Mouse (Mus musculus) activated CD4-positive, CD25-positive, alpha-beta regulatory T cell (primary cell): ENCODE results near the gene Ankle2. TPM values are rescaled to one million over a fixed set of nuclear protein-coding genes. Genes with fewer than 3 reads are reported as not detected.

ENCODE experiments used
- polyA plus RNA-seq, 2 experiments: library from polyadenylated mRNA; unstranded; fragments of 100-300 nt; shearing (Covaris generic); gene quantifications; one replicate each; pipeline ENCODE4 v1.2.1; 2017

Gene Ankle2
- 10 to 100 TPM; 42.5 to 44.7 TPM for polyA plus RNA-seq

DNA sequence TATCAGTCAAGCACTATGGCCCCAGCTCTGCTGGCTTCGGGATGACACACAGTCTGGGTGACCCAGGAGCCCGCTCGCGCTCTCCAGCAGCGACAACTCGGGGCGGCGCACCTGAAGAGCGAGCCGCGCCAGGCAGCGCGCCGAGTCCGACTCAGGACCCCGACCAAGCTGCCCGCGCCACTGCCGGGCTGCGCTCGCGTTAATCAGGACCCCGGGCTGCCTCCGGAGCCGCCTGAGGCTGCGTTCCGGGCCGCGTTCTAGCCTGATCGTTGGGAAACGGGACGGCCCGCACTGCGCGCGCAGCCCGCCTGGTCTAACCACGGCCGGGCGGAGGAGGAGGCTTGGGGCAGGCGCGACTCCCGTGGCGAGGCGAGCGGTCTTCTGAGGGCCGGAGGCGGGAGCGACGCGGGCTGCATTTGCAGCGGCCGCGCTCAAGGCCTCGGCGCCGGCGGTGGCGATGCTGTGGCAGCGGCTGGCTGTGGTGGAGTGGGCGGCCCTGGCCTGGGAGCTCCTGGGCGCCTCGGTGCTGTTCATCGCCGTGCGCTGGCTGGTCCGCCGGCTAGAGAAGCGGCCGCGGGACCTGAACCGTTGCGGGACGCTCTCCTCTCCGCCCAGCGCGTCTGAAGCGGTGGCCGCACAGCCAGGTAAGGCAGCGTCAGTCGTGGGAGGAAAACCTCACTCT, at the start of gene Ankle2:
TSS of gene Ankle2 (plus strand) at position 225 of the 682 bp plus-strand sequence.

DNA sequence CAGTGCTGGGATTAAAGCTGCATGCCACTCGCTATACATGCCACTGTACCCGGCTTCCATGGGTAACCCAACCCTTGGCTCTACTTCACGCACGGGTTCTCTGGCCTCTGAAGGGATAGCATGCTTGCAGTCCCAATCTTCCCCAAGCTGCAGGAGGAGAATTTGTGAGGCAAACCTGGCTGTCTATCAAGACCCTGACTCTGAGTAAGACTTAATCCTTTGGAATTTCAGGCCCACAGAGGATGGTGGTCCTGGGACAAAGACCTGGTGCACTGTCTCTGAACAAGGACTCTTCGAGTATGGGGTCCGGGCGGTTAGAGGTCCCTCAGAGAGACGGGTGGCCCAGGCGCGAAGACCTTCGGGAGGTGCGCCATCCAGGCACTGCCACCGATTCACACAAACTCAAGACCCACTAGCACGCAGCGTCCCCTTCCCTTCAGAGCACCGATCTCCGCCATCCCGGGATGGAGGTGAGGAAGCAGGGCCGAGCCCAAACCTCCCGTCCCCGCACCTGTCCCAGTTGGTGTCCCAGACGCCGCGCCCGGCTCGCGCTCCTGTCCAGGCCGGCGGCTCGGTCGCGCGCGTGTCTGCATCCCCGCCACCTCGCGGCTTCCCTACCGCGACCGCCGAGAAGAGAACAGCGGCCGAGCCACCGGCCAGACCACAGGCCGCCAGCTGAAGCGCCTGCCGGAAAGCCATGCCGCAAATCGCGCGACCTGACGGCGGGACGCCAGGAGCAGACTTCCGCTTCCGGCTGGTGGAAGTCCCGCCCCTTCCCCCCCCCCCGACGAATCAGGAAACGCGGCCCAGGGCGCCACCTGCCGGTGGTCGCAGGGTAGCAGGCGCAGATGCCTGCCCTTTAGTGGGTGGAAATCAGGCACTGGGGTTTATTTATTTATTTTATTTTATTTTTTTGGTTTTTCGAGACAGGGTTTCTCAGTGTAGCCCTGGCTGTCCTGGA, 38.6 kb downstream of the Ankle2 start, which contains the start of gene Pgam5:
TSS of gene Pgam5 (minus strand) at position 773 of the 961 bp plus-strand sequence.

DNA sequence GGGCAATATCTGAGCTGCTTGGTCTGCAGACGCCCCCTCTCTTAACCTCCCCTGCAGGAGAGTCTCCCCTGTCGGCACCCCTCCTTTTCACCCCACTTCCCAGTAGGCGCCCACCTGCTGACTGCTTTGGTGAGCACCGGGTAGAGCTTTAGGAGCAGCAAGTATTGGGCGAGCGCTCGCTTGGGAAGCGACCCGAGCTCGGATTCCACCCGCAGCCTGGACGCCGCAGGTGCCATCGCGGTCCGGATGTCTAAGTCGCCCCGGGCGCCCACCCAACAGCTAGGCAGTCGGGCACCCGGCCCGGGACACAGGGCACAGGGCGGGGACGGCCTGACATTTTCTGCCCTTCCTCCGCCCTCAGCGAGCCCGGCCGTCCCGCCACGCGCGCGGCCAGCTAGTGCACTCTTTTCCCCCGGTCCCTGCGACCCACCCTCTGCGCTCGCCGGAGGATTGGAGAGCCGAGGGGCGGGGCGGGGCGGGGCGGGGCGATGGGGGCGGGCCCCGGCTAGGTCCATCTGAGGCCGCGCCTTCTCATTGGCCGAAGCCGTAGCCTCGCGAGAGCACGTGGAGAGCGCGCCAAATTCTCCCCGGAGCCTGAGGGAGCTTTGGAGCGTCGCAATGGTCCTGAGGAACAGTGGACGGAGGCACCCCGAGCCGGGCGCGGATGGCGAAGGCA, 55.1 kb downstream of the Ankle2 start, which contains the start of the genes Pxmp2 and Pole:
TSS of gene Pxmp2 (minus strand) at position 417 of the 676 bp plus-strand sequence.
TSS of gene Pole (plus strand) at position 537 of the 676 bp plus-strand sequence.

Other genes starting within 250 kb of the Ankle2 start
- 10 to 100 TPM; 23.6 to 25.6 TPM for gene Zfp932, start 234.5 kb upstream of the Ankle2 start, polyA plus RNA-seq
- gene Gm17655, start 158.5 kb upstream of the Ankle2 start, polyA plus RNA-seq = 10 to 100 TPM in 1 of 2 experiments, 1 to 10 TPM in 1; 9.2 to 11.5 TPM
- gene Gm35315, start 136.6 kb upstream of the Ankle2 start, polyA plus RNA-seq = 1 to 10 TPM; 2.2 TPM
- gene Plcxd1, start 131.0 kb upstream of the Ankle2 start, polyA plus RNA-seq = 1 to 10 TPM; 3.0 to 3.3 TPM
- 10 to 100 TPM; 54.7 to 58.9 TPM for gene Gtpbp6, start 122.8 kb upstream of the Ankle2 start, polyA plus RNA-seq
- 1 to 10 TPM; 3.8 TPM for gene Zfp605, start 120.9 kb upstream of the Ankle2 start, polyA plus RNA-seq
- 10 to 100 TPM; 82.8 to 85.1 TPM for gene Chfr, start 95.2 kb upstream of the Ankle2 start, polyA plus RNA-seq
- gene Golga3, start 54.3 kb upstream of the Ankle2 start, polyA plus RNA-seq = 10 to 100 TPM; 22.5 to 25.0 TPM
- gene Pgam5, start 38.9 kb downstream of the Ankle2 start, polyA plus RNA-seq = 10 to 100 TPM; 52.1 to 68.5 TPM
- gene Pxmp2, start 55.2 kb downstream of the Ankle2 start, polyA plus RNA-seq = 1 to 10 TPM; 2.1 to 6.4 TPM
- 1 to 10 TPM; 5.5 to 8.0 TPM for gene Pole, start 55.3 kb downstream of the Ankle2 start, polyA plus RNA-seq
- gene P2rx2, start 112.2 kb downstream of the Ankle2 start, polyA plus RNA-seq = not detected
- not detected for gene Lrcol1, start 113.7 kb downstream of the Ankle2 start, polyA plus RNA-seq
- 10 to 100 TPM; 24.9 to 46.5 TPM for gene Fbrsl1, start 217.5 kb downstream of the Ankle2 start, polyA plus RNA-seq